Mouse (Mus musculus) liver, adult 2 months (tissue): ENCODE measurements at regions not wholly inside any gene's neighbourhood (a gene's known extent, or its start where the extent isn't known, plus 50 kb on each side); places are given as distances from the start of the nearest gene placed in this dataset.

Source experiments
- CTCF ChIP-seq: fragments of 200-500 bp; IDR thresholded peaks from 2 replicates; pipeline ENCODE4 v1.5.1; 2011; ENCODE audit warnings: low read depth, low read length, control low read depth
- POLR2A ChIP-seq: fragments of 200-500 bp; IDR thresholded peaks from 2 replicates; pipeline ENCODE4 v1.6.1; 2011; ENCODE audit warnings: low read length, control low read depth; ENCODE audit not compliant: insufficient read depth; ENCODE audit errors: extremely low read depth

- TF ChIP-seq POLR2A = no peak
- peak; percentile 70 for TF ChIP-seq CTCF
Measured at GRCm38 (mm10) chr3:138642026-138642425, 100.0 kb upstream of the Tspan5 start.
